Mouse (Mus musculus): ENCODE data around the gene Nbea. TPM values are rescaled to one million over a fixed set of nuclear protein-coding genes. Genes with fewer than 3 reads are reported as not detected.

Nbea gene
- polyA plus RNA-seq, 1 experiment from 2014 or later = 13.9 TPM

DNA sequence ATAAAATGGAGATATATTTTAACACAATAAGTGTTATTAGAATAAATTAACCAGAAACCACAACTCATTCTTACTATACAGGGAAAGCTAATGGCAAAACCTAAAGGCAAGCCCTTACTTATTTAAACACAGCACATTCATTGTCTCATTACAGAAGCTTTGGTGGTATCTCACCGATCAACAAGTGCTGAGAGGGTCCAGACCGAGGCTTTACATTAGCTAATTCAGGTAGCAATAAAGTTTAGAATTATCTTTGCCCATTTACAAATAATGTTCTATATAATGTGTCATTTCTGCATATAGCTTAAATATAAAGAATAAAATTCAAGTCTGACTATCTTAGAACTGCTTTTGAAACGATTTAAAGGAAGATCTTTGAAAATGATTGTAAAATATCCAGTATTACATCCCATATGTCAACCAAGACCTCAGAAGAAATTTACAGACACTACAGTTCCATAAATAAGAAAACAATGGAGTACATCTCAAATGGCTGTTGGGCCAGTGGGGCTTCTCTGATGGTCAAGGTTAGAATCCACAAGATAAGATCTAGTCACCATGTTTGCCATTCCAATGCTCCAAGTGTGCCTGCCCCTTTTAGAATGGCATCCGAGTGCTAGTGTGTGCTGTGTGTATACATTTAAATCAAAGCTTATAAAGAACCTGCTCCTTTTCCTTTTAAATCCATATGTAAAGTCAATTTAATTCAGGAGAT lies 398.1 kb downstream of the Nbea start:
- Histone ChIP-seq H3K4me1 (replicated peaks) (peaks cover 58% of the 10 kb centered on the region), H3K36me3 (no peaks in the 10 kb centered on the region), H3K4me3 (peak overlapping the region; percentile 59), H3K27ac (0 out of 2 replicates have a peak overlapping the region, but pooled peaks have one; percentile 35), H3K27me3 (ENCODE audit: insufficient read depth, poor library complexity, severe bottlenecking) (peaks cover 84% of the 10 kb centered on the region), H3K9me3 (no peaks in the 10 kb centered on the region)
- WGBS = 45% methylated on average over 4 of the region's 4 CpGs
- no peak for DNase-seq (ENCODE audit: low spot score)

DNA sequence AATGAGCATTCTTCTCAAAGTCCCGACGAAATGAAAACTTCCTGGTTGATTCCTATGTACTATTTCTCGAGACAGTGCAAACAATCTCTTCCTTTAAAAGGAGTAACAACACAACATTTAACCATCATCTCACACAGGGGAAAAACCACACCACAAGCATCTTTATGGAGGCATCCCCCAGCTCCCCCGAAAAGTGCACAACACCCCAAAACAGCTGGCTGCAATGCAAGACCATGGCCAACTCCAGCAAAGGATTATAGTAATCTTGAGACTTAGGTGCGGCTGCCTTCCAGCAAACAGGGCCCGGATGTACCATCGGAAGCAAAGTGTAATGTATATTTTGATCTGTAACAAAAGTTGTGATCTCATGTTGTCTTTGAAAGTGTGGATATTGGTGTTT lies 399.4 kb downstream of the Nbea start:
- Histone ChIP-seq H3K9me3 (no peaks in the 10 kb centered on the region), H3K4me1 (replicated peaks) (peaks cover 65% of the 10 kb centered on the region), H3K27me3 (ENCODE audit: insufficient read depth, poor library complexity, severe bottlenecking) (peaks cover 88% of the 10 kb centered on the region), H3K4me3 (peak overlapping the region; percentile 59), H3K36me3 (no peaks in the 10 kb centered on the region), H3K27ac (peak overlapping the region; percentile 88)
- 3% methylated on average over 7 of the region's 7 CpGs for WGBS
- DNase-seq (ENCODE audit: low spot score) = peak; percentile 30

DNA sequence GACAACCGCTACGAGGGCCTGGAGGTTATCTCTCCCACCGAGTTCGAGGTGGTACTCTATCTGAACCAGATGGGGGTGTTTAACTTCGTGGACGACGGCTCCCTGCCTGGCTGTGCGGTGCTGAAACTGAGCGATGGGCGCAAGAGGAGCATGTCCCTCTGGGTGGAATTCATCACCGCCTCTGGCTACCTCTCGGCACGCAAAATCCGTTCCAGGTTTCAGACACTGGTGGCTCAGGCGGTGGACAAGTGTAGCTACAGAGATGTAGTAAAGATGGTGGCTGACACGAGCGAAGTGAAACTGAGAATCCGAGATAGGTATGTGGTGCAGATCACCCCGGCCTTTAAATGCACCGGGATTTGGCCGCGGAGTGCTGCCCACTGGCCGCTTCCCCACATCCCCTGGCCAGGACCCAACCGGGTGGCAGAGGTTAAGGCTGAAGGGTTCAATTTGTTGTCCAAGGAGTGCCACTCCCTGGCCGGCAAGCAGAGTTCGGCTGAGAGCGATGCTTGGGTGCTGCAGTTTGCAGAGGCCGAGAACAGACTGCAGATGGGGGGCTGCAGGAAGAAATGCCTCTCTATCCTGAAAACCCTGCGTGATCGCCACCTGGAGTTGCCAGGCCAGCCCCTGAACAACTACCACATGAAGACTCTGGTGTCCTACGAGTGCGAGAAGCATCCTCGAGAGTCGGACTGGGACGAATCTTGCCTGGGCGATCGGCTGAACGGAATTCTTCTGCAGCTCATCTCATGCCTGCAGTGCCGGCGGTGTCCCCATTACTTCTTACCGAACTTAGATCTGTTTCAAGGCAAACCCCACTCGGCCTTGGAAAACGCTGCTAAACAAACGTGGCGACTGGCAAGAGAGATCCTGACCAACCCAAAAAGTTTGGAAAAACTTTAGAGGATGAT lies 400.1 kb downstream of the Nbea start:
- WGBS = under 1% methylated on average over 45 of the region's 45 CpGs
- DNase-seq (ENCODE audit: low spot score) = peak; percentile 68
- Histone ChIP-seq H3K27ac (peak overlapping the region; percentile 88), H3K36me3 (no peaks in the 10 kb centered on the region), H3K4me3 (peak overlapping the region; percentile 59), H3K27me3 (ENCODE audit: insufficient read depth, poor library complexity, severe bottlenecking) (peaks cover 89% of the 10 kb centered on the region), H3K4me1 (replicated peaks) (peaks cover 62% of the 10 kb centered on the region), H3K9me3 (no peaks in the 10 kb centered on the region)

DNA sequence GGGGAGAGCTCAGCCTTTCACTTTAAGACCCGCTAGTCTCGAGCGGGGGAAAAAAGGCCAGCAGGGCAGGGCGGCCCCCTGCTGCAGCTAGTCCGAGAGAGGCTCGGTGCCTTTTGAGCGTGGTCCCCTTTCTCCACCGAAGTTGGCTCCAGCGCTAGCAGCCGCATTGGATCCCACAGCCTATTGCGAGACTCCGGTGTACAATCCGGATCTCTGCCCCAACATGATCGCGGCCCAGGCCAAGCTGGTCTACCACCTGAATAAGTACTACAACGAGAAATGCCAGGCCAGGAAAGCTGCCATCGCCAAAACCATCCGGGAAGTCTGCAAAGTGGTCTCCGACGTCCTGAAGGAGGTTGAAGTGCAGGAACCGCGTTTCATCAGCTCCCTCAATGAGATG lies 400.7 kb downstream of the Nbea start:
- under 1% methylated on average over 22 of the region's 22 CpGs for WGBS
- Histone ChIP-seq H3K27me3 (ENCODE audit: insufficient read depth, poor library complexity, severe bottlenecking) (peaks cover 96% of the 10 kb centered on the region), H3K9me3 (no peaks in the 10 kb centered on the region), H3K4me3 (peak overlapping the region; percentile 59), H3K27ac (peak overlapping the region; percentile 88), H3K4me1 (replicated peaks) (peaks cover 59% of the 10 kb centered on the region), H3K36me3 (no peaks in the 10 kb centered on the region)
- no peak for DNase-seq (ENCODE audit: low spot score)

DNA sequence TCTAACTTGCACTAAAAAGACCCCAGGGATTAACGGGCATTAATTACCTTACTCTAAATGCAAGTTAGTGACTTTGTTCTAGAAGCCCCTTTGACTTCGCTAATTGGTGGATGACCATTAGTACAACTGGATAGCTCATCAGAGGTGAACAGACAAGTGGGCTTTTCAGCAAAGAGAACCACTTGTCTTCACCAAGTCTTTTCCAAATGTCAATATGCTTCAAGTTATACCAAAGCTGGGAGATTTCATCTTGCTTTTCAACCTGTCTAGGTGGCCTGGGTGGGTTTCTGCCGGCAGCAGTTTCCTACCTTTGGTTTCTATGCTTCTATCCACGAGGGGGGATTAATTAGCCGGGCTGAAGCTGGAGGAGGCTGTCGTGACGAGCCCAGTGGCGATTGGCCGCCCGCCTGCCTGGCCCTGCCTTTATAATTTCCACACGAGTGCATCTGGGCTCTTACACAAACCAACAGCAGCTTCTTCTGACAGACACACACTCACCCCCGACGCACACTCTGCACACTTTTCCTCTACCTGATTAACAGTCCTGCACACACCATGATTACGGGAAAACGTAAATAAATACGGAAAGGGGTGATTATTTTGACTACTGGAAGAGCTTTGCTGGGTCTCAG lies 401.3 kb downstream of the Nbea start, which contains the start of gene Mab21l1:
Gene Mab21l1, plus strand, starts transcription at position 455 of the 632 bp plus-strand sequence.
- peak; percentile 75 for DNase-seq (ENCODE audit: low spot score)
- Histone ChIP-seq H3K4me3 (peak within 1 kb of the TSS; percentile 59), H3K36me3 (no peaks in the 10 kb centered on the region), H3K27me3 (ENCODE audit: insufficient read depth, poor library complexity, severe bottlenecking) (peaks cover 99% of the 10 kb centered on the region), H3K9me3 (no peaks in the 10 kb centered on the region), H3K27ac (peak within 1 kb of the TSS; percentile 88), H3K4me1 (replicated peaks) (peaks cover 54% of the 10 kb centered on the region)
- under 1% methylated on average over 16 of the region's 16 CpGs for WGBS

DNA sequence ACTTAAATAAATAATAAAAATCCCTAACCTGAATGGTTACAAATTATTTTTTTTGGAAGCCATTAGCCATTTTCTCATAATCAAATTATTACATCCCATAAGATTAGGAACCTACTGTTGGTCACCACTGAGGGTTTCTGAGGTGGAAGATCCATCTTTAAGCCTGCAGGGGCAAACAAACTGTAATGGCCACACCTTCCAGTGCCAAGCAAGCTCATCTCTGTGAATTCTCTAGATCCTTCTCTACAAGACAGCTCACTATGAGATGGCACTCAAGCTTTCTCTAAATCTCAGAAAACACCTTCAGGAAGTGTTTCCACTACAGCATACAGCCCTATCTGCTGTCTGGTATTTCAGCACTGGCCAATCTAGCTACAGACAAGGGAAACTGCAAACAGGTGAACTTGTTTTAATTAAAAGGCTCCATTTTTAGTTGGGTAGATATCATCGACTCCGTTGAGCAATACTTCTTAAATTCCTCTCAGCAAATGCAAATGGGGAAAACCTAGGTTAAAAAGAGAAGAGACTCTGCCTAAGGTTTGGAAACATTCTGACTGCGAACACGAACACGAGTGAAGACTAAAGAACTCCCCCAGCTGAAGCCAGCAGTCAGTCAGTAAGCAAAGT lies 402.0 kb downstream of the Nbea start:
- peaks cover 49% of the 10 kb centered on the region for H3K4me1 ChIP-seq (replicated peaks)
- no peak overlapping the region for H3K27ac ChIP-seq
- no peaks in the 10 kb centered on the region for H3K36me3 ChIP-seq
- no peak for DNase-seq (ENCODE audit: low spot score)
- no peaks in the 10 kb centered on the region for H3K9me3 ChIP-seq
- peak overlapping the region; percentile 59; the same call in 1 of the 2 replicates for H3K4me3 ChIP-seq
- peaks cover 93% of the 10 kb centered on the region for H3K27me3 ChIP-seq (ENCODE audit: insufficient read depth, poor library complexity, severe bottlenecking)
- WGBS = 10% methylated on average over 5 of the region's 5 CpGs

DNA sequence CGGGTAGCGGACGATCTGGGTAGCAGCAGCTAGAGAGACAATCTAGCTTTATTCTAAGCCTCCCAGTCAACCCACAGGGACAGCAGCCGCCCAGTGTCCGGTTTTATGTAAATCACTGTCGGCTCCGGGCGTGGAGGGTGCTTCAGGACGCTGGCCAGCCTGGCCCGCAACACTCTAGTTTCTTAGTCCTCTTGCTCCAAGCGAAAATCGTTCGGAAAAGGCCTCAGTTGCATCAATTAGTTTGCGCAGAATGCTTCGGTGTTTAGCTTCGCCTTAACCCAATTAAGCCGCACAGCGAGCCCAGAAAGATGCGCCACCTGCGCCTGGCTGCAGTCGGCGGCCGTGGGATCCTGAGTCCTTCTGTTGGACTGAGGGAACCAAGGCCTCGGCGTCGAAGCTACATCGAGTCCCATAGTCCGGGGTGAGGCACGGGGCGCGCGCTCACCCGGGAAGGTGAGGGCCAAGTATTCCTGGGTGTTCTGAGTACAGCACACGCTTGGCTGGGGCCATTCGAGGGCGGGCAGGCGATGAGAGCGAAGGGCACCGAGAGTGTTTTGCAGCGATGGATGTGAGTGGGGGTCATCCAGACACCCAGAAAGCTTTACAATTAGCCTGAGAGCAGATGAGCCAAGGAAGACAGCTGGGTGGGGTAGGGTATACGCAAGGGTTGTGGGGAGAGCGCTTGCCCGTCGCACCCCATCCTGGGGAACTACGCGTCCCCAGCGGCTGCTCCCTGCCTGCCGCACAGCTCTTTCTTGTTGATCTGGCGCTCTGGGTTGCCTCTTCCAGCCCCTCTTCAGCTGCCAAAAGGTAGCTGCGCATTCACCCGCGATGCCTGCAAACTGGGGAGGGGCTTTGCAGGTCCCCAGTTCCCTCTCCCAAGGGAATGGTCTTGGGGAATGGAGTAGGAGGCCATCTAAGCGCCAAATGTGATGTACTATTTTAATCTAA lies 403.1 kb downstream of the Nbea start:
- Histone ChIP-seq H3K9me3 (no peaks in the 10 kb centered on the region), H3K36me3 (no peaks in the 10 kb centered on the region), H3K4me1 (replicated peaks) (peaks cover 54% of the 10 kb centered on the region), H3K27ac (peak overlapping the region; percentile 80), H3K27me3 (ENCODE audit: insufficient read depth, poor library complexity, severe bottlenecking) (peaks cover 81% of the 10 kb centered on the region), H3K4me3 (peak overlapping the region; percentile 41)
- WGBS = under 1% methylated on average over 53 of the region's 53 CpGs
- peak; percentile 78 for DNase-seq (ENCODE audit: low spot score)

DNA sequence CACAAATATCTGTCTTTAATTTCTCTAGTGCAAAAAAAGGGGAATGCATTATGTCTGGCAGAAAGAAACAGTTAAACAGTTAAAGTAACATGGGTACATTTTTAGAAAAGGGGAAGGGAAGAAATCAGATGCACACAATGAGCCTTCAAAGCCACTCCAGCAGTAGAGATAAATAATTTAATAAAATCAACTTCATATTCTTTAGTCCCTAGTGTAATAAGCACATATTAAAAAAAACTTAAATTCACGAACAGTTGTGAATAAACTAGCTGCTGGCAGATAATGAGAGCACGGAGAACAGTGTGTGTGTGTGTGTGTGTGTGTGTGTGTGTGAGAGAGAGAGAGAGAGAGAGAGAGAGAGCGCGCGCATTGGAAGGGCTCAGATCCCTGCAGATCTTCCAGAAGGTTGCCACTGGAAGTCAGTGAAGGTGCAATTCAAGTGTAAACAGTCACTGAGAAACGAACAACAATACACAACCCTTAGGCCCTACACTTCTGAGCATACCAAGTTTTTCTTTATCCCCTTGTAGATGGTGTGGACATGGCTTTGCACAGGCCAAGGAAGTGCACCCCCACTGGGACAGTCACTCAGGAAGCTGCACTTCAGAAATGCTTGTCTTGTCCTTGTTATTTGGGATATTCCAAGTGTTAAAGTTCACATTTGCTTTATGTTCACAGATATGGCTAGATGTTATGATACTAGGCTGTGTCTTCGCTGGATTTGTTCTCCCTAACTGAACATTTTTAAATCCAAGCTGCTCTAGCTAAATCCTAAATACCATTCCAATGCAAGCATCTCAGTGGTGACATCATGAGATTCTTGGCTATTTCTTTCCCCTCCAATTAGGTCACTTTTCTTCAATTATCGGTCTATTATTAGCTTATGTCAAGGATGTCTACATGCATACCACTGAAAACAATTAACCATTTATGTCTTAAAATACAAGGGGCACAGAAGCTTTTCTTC lies 404.5 kb downstream of the Nbea start:
- no peak overlapping the region for H3K4me3 ChIP-seq
- peaks cover 68% of the 10 kb centered on the region for H3K27me3 ChIP-seq (ENCODE audit: insufficient read depth, poor library complexity, severe bottlenecking)
- 23% methylated on average over 8 of the region's 8 CpGs for WGBS
- no peak overlapping the region for H3K27ac ChIP-seq
- no peaks in the 10 kb centered on the region for H3K9me3 ChIP-seq
- H3K4me1 ChIP-seq (replicated peaks) = peaks cover 60% of the 10 kb centered on the region
- H3K36me3 ChIP-seq = no peaks in the 10 kb centered on the region
- DNase-seq (ENCODE audit: low spot score) = no peak

DNA sequence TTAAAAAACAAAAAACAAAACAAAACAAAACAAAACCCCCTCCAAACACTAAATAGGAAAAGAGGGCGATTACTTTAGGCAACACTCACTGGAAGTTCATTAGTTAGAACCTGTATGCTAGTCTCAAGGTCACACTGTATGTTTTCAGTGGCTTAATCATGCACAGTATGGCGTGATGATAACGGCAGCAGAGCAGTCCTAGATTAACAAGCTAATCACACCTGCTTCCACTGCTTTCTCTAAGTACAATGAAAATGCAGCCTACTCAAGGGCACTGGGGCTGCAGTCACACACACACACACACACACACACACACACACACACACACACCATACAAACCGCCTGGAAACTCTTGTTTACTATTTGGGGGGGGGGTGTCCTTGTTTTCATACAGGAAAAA lies 406.0 kb downstream of the Nbea start:
- H3K27ac ChIP-seq = no peak overlapping the region
- peaks cover 45% of the 10 kb centered on the region for H3K4me1 ChIP-seq (replicated peaks)
- no peaks in the 10 kb centered on the region for H3K9me3 ChIP-seq
- H3K4me3 ChIP-seq = no peak overlapping the region
- peaks cover 52% of the 10 kb centered on the region for H3K27me3 ChIP-seq (ENCODE audit: insufficient read depth, poor library complexity, severe bottlenecking)
- H3K36me3 ChIP-seq = no peaks in the 10 kb centered on the region
- no peak for DNase-seq (ENCODE audit: low spot score)
- WGBS = 61% methylated on average over 4 of the region's 4 CpGs

DNA sequence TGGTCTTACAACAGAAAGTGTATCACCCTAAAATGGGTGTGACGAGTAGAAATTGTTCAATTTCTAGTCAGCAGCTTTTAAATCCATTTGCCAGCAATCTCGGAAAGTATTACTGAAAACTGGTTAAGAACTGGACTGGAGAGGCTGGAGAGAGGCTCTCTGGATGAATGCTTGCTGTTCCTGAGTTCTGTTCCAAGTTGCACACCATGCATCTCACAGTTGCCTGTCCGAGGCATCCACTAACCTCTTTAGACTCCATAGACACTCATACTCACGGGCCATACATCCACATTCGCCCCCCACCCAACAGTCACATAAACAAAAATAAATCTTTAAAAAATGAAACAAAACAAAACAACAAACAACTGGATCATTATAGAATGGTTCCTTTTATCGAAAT lies 407.7 kb downstream of the Nbea start:
- Histone ChIP-seq H3K36me3 (no peaks in the 10 kb centered on the region), H3K4me1 (replicated peaks) (peaks cover 31% of the 10 kb centered on the region), H3K9me3 (no peaks in the 10 kb centered on the region), H3K27me3 (ENCODE audit: insufficient read depth, poor library complexity, severe bottlenecking) (peaks cover 35% of the 10 kb centered on the region), H3K27ac (no peak overlapping the region), H3K4me3 (no peak overlapping the region)
- no peak for DNase-seq (ENCODE audit: low spot score)
- WGBS = 80% methylated on average over 6 of the region's 6 CpGs

DNA sequence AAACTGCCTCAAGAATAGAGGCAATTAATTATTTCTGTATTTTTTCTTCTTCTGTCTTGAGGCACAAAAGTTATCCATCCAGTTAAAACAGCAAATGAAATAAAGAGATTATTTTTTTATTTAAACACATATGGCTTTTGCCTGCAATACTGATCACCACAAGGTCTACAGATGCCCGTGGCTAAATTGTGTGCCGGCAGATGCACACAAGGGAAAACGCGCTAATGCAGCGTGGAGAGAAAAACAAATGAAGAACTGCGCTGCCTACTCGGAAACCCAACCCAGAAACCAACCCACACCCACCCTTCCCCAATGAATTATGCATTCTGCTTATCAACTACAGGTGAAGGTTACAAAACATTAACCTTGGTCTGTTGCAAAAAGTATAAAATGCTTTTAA lies 408.3 kb downstream of the Nbea start:
- peaks cover 30% of the 10 kb centered on the region for H3K27me3 ChIP-seq (ENCODE audit: insufficient read depth, poor library complexity, severe bottlenecking)

More for the DNA sequence above, 408.3 kb downstream of the Nbea start:
- H3K4me1 ChIP-seq (replicated peaks) = peaks cover 26% of the 10 kb centered on the region
- no peak for DNase-seq (ENCODE audit: low spot score)
- 25% methylated on average over 7 of the region's 7 CpGs for WGBS
- H3K27ac ChIP-seq = no peak overlapping the region
- H3K4me3 ChIP-seq = no peak overlapping the region
- no peaks in the 10 kb centered on the region for H3K36me3 ChIP-seq
- no peaks in the 10 kb centered on the region for H3K9me3 ChIP-seq

Measured in hindbrain, embryonic 10.5 days (tissue).